Mouse (Mus musculus) spleen, postnatal 4 days (tissue): Measurements from ENCODE around the gene Gatm.

Experiments
- DNase-seq, 2 experiments: peaks; one replicate each; pipeline ENCODE4 v3.0.0; 2022; ENCODE audit warnings: low spot score in 2 of 2

The Gatm gene

GRCm38 (mm10) chr2:122610746-122611653 is at the start of gene Gatm:
Gatm (minus strand) TSS chr2:122611303.
- DNase-seq, result peak; percentile 68 to 83

- no peak for DNase-seq
Observed at GRCm38 (mm10) chr2:122659825-122660224, 48.7 kb upstream of the Gatm start.

GRCm38 (mm10) chr2:122657707-122658524 is 46.8 kb upstream of the Gatm start:
- no peak for DNase-seq

- peak in 1 of 2 experiments; percentile 56 for DNase-seq
Observed at GRCm38 (mm10) chr2:122656767-122657166, 45.7 kb upstream of the Gatm start.

DNA sequence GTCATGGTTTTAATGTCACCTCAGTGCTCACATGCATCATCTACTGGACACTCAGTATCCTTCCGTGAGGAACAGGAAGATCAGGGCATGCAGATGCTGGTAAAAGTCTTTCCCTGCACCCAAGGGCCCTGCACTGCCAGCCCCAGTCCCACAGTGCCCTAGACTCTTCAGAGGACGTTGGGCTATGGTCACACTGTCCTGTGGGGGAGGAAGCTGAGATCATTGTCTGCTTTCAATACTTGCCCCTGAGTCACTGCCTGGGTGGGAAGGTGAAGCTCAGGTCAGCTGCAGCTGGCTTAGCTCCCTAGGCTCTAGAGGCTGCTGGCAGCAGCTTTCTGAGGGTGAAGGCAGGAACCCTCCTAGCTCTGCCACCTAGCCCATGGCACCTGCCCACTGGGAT is 44.9 kb upstream of the Gatm start:
- no peak for DNase-seq

- peak; percentile 55 to 76 for DNase-seq
Observed at GRCm38 (mm10) chr2:122652096-122653084, 41.3 kb upstream of the Gatm start.

- peak in 1 of 2 experiments; percentile 54 for DNase-seq
Observed at GRCm38 (mm10) chr2:122638673-122639072, 27.6 kb upstream of the Gatm start.

DNA sequence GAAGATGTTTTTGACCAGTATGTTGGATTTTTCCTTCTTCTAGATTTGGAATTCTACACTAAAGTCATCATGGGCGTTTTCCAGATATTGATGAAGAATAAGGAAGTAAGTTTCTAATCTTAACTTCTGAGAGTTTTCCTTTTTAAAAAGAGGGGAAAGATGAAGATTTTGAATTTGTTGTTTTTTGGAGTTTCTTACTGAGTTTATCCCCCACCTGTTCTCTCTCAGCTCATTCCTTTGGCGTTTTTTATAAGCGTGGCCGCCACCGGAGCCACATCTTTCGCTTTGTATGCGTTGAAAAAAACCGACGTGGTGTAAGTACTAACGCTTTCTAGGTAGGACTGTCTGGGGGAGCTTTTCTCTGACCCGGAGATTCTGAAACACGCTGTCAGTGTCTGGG is 26.9 kb upstream of the Gatm start:
- DNase-seq, result no peak

DNA sequence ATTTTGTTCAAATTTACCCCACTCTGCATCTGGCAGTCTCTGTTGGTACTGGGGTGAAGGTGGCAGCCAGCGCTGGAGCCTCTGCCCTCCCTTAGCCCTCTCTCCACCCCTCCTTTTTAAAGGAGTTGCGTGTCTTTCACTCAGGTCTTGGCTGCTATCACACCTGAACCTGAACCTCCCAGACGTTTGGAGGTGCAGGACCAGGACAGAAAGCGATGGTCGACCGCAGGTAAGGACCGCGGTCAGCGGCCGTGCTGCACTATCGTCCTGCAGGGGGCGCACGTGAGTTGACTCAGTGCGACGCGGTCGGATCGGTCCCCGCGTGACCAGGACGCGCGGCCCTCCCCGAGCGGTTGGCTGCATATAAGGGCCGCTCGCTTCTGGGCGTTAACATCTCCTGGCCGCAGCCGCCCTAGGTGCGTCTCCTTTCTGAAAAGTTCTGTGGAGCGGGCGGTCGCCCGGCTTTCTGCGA is 26.5 kb upstream of the Gatm start:
- DNase-seq, result peak; percentile 73 to 93

DNA sequence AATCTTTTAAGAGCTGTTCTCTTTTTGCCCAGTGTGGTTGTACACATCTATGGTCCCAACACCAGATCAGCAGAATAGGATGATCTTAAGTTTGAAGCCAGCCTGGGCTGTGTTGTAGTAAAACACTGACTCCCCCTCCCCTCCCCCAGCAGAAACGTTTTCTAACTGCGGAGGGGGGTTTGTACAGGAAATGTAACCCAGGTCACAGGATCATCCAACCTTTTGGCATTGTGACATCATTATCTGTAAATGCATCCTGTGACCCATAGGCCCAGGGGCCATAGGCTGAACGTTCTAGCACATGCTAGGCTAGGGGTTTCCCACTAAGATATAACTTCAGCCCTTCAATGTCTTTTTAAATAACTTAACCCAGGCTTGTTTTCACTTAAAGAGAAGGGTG is 25.6 kb upstream of the Gatm start, which contains the start of gene AA467197:
AA467197 (plus strand) TSS at position 301 of the 400 bp plus-strand sequence.
- no peak for DNase-seq

DNA sequence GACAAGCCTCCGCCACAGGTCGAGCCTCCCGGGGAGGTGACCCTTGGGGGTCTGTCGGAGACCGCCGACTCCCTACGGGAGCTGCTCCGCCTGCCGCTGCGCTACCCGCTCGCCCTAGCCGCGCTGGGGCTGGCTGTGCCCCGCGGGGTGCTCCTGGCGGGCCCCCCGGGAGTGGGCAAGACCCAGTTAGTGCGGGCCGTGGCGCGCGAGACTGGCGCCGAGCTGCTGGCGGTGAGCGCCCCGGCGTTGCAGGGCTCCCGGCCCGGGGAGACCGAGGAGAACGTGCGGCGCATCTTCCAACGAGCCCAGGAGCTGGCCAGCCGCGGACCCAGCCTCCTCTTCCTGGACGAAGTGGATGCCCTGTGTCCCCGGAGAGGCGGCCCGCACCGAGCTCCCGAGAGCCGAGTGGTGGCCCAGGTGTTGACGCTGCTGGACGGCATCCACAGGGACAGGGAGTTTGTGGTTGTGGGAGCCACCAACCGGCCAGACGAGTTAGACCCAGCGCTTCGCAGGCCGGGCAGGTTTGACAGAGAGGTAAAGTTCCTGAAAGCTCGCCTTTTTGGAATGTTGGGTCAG is 20.2 kb upstream of the Gatm start:
- DNase-seq, result peak; percentile 23 to 73

DNA sequence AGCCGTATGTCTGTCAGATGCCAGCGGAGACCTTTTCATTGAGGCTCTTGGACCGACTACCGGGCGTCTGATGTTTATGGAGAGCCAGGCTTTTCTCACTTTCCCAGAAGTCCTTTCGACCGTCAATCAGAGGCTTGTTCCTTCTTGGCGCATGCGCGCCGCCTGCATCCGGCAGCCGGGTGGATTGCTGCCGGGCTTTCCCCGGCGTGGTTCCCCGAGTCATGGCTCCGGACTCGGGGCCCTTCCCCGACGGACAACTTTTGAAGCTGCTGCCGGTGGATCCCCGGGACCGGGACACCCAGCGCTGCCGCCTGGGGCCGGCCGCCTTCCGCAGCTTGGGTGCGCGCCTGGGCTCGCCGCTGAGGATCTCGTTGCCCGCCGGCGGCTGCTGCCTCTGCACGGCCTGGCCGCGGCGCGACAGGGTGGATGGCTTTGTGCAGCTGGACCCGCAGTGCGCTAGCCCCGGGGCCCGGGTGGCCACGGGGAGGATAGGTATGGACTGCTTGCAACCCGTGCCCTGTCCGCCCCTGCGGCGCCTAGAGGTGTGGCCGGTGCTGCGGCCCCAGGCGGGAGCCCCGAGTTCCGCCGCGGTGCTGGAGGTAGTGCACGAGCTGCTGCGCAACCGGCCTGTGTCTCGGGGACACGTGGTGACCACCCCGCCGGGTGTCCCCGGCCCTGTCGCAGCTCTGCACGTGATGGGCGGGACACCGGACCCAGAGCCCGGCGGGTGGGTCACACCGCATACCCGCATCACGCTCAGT is 19.5 kb upstream of the Gatm start:
- peak; percentile 81 to 90 for DNase-seq

DNA sequence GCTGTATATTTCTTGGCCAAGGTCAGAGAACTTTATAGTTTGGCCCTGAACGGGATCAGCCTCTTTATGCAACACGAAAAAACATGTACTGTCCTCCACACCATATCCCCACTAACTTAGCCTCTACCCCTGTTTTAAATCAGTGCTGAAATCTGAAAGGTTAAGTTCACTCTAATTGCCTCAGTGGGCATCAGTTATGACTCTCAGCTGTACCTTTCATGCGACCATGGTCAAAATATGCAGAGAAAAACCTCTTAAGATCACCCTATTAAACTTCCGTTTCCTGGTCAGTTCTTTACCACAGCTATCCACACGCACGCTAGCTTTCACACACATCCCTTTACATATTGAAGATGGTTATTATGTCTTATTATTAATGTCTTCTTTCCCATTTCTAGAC is 18.8 kb upstream of the Gatm start:
- no peak for DNase-seq

DNA sequence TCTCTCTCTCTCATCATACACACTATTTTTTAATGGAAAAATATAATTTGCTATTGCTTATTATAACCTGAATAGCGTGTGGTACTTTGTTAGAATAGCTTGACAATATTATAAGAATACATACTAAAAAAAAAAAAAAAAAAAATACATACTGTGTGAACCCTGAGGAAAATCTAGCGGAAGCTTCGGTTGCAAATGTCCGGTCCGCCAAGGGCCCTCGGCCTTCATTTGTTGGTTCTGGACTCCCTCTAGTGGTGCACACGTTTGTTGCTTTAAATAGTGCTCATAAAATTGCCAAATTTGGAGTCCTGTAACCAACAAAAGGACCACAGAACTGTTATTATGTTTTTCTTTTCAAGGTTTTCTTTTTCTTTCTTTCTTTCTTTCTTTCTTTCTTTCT is 17.9 kb upstream of the Gatm start:
- peak; percentile 69 to 81 for DNase-seq

DNA sequence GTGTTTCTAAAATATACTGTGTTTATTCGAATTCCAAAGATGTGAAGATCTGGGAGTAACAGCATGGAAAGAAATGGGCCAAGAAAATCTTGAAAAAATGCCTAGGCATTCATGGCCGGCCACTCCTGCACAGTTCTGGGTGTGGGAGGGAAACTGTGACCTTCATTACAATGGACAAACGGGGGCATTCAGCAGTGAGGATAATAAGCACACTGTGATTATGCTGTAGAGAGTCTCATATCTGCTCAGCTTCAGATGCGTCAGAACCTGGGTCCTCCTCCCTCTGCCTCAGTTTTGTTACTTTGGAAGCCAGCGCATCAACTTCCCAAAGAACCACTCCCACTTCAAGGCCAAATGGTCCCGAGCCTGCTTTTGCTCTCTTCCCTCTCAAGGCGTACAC is 14.8 kb upstream of the Gatm start:
- no peak for DNase-seq

DNA sequence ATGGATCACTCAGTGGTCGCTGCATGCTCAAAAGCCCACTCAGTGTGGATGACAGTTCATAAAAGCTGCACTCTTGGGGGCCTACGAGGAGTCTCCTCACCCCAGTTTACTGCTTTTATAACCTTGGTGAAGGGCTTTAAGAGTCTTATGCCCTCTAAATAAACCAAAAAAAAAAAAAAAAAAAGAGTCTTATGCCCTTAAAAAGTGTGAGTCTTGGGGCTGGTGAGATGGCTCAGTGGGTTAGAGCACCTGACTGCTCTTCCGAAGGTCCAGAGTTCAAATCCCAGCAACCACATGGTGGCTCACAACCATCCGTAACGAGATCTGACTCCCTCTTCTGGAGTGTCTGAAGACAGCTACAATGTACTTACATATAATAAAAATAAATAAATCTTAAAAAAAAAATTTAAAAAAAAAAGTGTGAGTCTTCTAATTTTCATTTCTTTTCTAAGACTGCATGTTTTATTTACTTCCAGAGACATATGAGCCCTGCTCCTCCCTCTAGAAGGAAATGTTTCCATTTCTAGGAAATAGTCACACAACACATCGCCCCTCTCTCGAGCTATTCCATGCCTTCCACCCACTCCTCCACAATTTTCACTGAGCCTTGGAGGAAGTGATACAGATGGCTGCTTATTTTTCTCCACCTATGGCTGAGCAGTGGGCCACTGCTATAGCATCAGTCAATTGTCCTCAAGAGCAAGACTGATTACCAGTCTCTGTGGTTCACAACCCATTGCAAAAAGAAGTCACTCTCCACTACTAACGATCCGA is 10.4 kb upstream of the Gatm start:
- DNase-seq, result no peak

DNA sequence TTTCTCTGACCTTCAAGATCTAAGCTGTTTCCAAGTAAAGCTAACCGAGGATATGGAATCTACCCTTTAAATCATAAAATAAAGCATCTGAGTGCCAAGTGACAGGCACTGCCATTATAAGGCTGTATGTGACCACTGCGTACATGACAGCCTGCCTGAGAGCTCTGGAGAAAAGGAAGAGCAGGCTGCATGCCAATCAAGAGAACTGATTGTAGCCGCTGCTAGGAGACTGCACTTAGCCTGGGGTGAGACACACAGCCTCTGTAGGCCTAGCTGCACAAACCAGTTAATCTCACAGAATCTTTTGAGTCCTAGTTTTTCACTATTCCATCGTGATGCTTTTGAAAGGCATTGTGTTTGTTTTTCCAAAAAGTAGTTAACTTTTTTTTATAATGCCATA is 7.6 kb upstream of the Gatm start:
- no peak for DNase-seq

GRCm38 (mm10) chr2:122617792-122618191 is 6.7 kb upstream of the Gatm start:
- DNase-seq, result no peak

DNA sequence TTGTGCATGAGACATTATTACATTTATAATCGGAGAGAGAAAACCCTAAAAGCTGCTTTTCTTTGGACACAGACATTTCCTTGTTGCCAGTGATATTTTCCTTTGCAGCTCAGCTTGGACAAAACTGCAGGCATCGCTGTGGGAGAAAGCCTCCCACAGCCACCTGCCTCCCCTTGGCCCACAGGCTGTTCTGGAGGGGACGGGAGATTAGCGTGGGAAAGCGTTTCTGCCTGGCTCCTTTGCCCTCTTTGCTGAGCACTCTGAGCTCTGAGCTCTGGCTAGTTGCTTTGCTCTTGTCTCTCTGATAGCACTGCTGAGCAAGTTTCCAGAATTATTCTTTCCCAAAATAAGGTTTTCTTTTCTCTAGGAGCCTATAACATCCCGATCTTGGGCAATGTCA is 5.1 kb upstream of the Gatm start:
- no peak for DNase-seq

GRCm38 (mm10) chr2:122611654-122611973 is 511 bp upstream of the Gatm start:
- no peak for DNase-seq
